Mouse (Mus musculus): ENCODE results near the gene Eid2b.

Eid2b gene

GRCm38 (mm10) chr7:28301616-28302433 lies 24.3 kb downstream of the Eid2b start, which contains the start of gene Dll3:
TSS of gene Dll3 (minus strand) at chr7:28302238.
- no peak for DNase-seq

DNA sequence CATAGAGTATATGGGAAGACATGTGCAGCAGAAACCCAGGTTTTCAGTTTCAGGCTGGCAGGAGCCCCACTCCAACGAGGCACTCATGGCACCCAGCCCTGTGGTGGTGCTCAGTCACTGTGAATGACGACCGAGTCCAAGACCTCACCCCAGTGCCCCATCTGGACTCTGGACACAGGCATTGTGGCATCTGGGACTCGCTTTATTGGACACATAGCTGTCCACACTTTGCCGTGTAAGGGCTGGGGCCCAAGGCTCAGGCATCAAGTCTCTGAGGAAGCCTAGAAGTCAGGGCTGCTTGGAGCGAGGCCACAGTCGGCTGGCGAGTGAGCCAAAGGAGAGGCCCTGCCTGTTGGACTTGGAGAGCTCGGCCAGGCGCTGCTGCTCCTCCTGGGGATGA lies 28.1 kb downstream of the Eid2b start:
- no peak for DNase-seq

DNA sequence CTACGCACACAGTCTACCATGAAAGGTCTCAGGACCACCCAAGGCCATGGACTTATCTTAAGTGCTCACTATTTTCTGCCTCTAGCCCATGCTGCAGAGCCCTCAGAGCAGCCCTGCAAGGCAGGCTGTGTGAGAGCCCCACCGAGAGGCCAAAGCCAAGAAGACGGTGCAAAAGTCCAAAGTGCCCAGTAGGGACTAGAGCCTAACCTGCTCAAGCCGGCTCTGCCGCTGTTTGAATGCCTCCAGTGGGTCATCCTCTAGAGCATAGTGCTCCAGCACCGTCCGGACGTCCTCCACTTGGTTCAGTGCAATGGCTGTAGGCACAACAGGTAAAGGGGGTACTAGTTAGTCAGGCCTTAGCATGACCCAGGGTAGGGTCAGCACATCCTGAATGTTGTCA lies 28.7 kb downstream of the Eid2b start:
- DNase-seq, result no peak

GRCm38 (mm10) chr7:28309737-28310136 lies 32.2 kb downstream of the Eid2b start:
- no peak for DNase-seq

DNA sequence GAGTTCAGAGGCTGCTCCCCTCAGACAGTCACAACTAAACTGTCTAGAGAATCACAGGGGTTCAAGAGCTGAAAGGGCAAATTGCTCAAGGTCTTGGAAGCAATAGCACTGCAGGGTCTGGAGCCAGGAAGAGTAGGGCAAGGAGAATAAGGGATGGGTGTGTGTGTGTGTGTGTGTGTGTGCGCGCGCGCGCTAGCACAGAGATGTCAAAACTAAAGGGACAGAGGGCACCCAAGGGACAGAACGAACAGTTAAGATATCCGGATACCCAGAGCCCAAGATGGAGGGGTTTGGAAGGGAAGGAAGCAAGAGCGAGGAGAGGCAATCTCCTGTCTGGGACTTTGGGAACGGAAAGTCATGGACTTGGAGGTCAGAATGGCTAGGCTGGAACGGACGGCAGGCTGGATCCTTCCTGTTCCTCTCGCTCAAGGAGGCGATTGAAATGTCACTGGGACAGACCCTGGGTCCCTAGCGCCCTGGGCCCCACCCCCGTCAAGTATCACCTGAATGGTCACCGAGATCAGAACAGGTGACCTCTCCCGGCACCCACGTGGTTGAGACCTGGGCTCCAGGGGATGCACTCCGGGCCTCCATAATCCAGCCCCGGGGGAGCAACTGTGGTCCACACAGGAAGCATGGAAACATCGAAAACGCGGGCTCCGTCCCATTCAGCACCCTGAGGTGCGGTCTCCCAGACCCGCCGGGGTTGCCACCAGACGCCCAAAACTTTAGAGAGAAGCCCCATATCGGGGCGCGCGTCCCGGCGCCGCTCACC lies 33.8 kb downstream of the Eid2b start:
- peak; percentile 22 for DNase-seq

GRCm38 (mm10) chr7:28311926-28312543 lies 34.5 kb downstream of the Eid2b start, which contains the start of gene Timm50:
TSS of gene Timm50 (minus strand) at chr7:28312072.
- peak; percentile 97 for DNase-seq

DNA sequence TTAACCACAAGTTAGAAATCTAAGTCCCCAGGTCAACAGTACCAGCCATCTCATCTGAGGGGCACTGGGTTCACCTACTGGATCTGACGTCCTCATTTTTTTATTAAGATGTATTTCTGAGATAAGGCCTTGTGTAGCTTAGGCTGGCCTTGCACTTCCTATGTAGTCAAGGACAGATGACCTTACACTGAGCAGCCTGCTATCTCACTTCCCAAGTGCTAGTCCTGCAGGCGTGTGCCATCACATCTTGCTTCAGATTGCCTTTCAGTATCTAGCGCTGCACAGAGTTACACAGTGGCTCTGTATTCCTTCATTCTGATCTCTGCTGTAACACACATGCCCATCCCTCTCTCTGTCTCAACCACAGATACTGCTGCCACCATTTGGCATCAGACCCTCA lies 40.5 kb downstream of the Eid2b start:
- no peak for DNase-seq

- no peak for DNase-seq
Observed at GRCm38 (mm10) chr7:28318714-28319113, 41.2 kb downstream of the Eid2b start.

- DNase-seq, result no peak
Observed at GRCm38 (mm10) chr7:28321974-28322720, 44.6 kb downstream of the Eid2b start.

DNA sequence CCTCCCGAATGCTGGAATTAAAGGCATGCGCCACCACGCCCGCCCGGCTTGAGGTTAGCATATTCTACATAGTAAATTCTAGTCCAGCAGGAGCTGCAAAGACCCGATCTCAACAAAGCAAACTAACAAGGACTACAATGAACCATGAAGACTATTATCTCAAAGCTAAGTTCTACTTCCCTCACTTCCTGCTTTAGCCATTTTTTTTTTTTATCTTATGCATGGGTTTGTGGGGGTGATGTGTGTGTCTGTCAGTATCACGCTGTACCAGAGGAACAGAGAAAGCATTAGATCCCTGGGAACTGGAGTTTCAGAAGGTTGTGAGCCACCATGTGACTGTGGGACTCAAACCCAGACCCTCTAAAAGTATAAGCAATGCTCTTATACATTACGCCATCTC lies 47.8 kb downstream of the Eid2b start:
- DNase-seq, result no peak

DNA sequence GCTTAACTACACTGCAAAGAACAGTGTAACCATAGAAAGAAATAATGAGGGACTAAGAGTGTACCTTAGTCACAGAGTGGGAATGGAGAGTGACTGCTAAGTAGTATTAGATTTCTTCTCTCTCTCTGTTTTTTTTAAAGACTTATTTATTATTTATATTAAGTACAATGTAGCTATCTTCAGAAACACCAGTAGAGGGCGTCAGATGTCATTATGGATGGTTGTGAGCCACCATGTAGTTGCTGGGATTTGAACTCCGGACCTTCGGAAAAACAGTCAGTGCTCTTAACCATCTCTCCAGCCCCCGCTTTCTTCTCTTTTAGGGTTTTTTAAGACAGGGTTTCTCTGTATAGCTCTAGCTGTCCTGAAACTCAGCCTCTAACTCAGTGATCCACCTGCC lies 48.9 kb downstream of the Eid2b start:
- no peak for DNase-seq

DNA sequence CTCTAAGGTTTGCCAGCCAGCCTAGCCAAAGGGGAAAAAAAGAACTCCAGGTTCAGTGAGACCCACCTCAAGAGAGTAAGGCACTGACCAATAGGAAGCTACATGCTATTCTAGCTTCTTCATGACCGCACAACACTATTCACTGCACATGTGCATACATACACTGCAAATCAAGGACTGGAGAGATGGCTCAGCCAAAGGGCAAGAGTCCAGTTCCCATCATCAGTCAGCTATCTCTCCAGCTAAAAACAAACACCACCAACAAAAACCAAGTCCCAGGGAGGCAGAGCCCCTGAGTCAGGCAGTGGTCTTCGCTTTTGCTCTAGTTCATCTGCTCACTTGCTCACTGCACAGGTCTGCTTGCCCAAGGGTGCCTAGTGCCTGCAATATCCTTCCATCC lies 50.7 kb downstream of the Eid2b start:
- DNase-seq, result no peak

Data from cerebellum, adult 9-10 months (tissue).